Mouse (Mus musculus) midbrain, embryonic 15.5 days (tissue): ENCODE results near the gene Tdrd5. TPM values are rescaled to one million over a fixed set of nuclear protein-coding genes. Genes with fewer than 3 reads are reported as not detected.

Experiments
- ATAC-seq: fragments of 200-750 bp; cut with Nextera tagmentation; replicated peaks from 2 replicates; pipeline ENCODE4 v1.8.0; 2017; ENCODE audit warnings: moderate TSS enrichment
- H3K27ac ChIP-seq: fragments of 300-500 bp; sonication (generic); 2 replicates; pipeline ENCODE4 v1.5.1; 2015; ENCODE audit warnings: mild to moderate bottlenecking, inconsistent platforms
- H3K27me3 ChIP-seq: fragments of 300-500 bp; sonication (generic); replicated peaks from 2 replicates; pipeline ENCODE4 v1.6.1; 2015; ENCODE audit warnings: inconsistent platforms
- H3K36me3 ChIP-seq: fragments of 300-500 bp; sonication (generic); replicated peaks from 2 replicates; pipeline ENCODE4 v1.6.1; 2015; ENCODE audit warnings: inconsistent platforms
- H3K4me1 ChIP-seq: fragments of 300-500 bp; sonication (generic); 2 replicates; pipeline ENCODE4 v1.6.1; 2015; ENCODE audit warnings: inconsistent platforms
- H3K4me2 ChIP-seq: fragments of 300-500 bp; sonication (generic); 2 replicates; pipeline ENCODE4 v1.6.1; 2015; ENCODE audit warnings: inconsistent platforms, mild to moderate bottlenecking, moderate library complexity
- H3K4me3 ChIP-seq: fragments of 300-500 bp; sonication (generic); 2 replicates; pipeline ENCODE4 v1.5.1; 2015; ENCODE audit warnings: mild to moderate bottlenecking, inconsistent platforms
- H3K9ac ChIP-seq: fragments of 300-500 bp; sonication (generic); 2 replicates; pipeline ENCODE4 v1.6.1; 2015; ENCODE audit warnings: mild to moderate bottlenecking, inconsistent platforms
- H3K9me3 ChIP-seq: fragments of 300-500 bp; sonication (generic); 2 replicates; pipeline ENCODE4 v1.6.1; 2016; ENCODE audit warnings: inconsistent platforms
- whole genome bisulfite sequencing: fragments of 180-500 bp; shearing (Covaris S2); methylation state at CpG from one replicate; pipeline ENCODE4 v1.1.7; 2015; ENCODE audit warnings: mixed read lengths; 5-methylcytosine and 5-hydroxymethylcytosine counted together
- polyA plus RNA-seq: library from polyadenylated mRNA; unstranded; fragments of >200 nt; fragmentation: Nextera tagmentation; extraction: Ambion mirVana; gene quantifications from 2 replicates; pipeline ENCODE4 v1.2.1, GENCODE M21; 2015

The Tdrd5 gene
- polyA plus RNA-seq, 1 experiment from 2014 or later = 1.1 TPM

GRCm38 (mm10) chr1:156247893-156248292 lies 55.6 kb downstream of the Tdrd5 start:
- Histone ChIP-seq H3K4me1 (no peaks in the 10 kb centered on the region), H3K36me3 (no peaks in the 10 kb centered on the region), H3K4me3 (no peak overlapping the region), H3K9me3 (no peaks in the 10 kb centered on the region), H3K27me3 (no peaks in the 10 kb centered on the region), H3K9ac (no peak overlapping the region), H3K27ac (no peak overlapping the region), H3K4me2 (no peak overlapping the region)
- no peak for ATAC-seq
- 87% methylated on average over 3 of the region's 3 CpGs for WGBS

DNA sequence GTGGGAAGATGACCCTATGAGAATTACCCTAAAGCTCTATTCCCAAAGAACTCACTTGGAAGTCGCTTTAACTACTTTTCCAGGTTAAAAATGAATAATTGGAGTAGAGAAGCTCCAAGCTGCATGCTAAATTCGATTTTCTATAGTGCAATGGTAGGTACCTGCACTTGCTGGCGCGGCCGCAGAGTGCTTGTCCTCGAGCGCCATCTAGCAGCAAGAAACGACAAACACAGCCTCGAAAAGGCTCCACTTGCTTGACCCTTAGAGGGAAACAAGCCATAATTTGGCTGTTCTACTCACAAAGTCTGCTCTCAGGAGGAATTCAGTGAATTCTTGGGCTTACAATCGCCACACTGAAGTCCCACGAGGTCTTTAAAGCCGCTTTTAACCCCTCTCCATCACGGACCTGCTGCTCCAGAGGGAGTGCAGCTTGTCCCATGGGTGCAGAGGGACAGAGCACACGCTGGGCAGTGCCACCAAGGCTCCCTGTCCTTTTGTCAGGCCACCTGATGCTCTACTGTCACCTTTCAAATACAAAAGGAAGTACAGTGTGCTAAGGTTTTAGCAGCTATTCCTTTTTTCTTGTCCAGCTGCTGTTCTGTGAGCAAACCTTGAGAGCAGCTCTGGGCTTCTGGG lies 61.6 kb downstream of the Tdrd5 start:
- Histone ChIP-seq H3K4me3 (no peak overlapping the region), H3K4me2 (no peak overlapping the region), H3K27ac (no peak overlapping the region), H3K36me3 (no peaks in the 10 kb centered on the region), H3K4me1 (no peaks in the 10 kb centered on the region), H3K27me3 (no peaks in the 10 kb centered on the region), H3K9me3 (no peaks in the 10 kb centered on the region), H3K9ac (no peak overlapping the region)
- ATAC-seq = peak; percentile 72
- whole genome bisulfite sequencing = 7% methylated on average over 14 of the region's 14 CpGs

GRCm38 (mm10) chr1:156241035-156241434 lies 62.4 kb downstream of the Tdrd5 start:
- Histone ChIP-seq H3K4me3 (no peak overlapping the region), H3K9me3 (no peaks in the 10 kb centered on the region), H3K27ac (no peak overlapping the region), H3K4me1 (no peaks in the 10 kb centered on the region), H3K36me3 (no peaks in the 10 kb centered on the region), H3K4me2 (no peak overlapping the region), H3K27me3 (no peaks in the 10 kb centered on the region), H3K9ac (no peak overlapping the region)
- 0 out of 2 replicates have a peak, but pooled peaks have one; percentile 54 for ATAC-seq
- 40% methylated on average over 2 of the region's 2 CpGs for WGBS

- Histone ChIP-seq H3K9me3 (no peaks in the 10 kb centered on the region), H3K9ac (no peak overlapping the region), H3K4me2 (peak overlapping the region; percentile 17; the same call in 1 of the 2 replicates), H3K4me3 (no peak overlapping the region), H3K4me1 (peaks cover 7% of the 10 kb centered on the region; the same call in 1 of the 2 replicates), H3K36me3 (no peaks in the 10 kb centered on the region), H3K27me3 (no peaks in the 10 kb centered on the region), H3K27ac (no peak overlapping the region; the same call in 1 of the 2 replicates)
- 90% methylated on average over 6 of the region's 6 CpGs for WGBS
- peak; percentile 39; the same call in 1 of the 2 replicates for ATAC-seq
These were observed 72.3 kb downstream of the Tdrd5 start for GRCm38 (mm10) chr1:156231122-156231521.

DNA sequence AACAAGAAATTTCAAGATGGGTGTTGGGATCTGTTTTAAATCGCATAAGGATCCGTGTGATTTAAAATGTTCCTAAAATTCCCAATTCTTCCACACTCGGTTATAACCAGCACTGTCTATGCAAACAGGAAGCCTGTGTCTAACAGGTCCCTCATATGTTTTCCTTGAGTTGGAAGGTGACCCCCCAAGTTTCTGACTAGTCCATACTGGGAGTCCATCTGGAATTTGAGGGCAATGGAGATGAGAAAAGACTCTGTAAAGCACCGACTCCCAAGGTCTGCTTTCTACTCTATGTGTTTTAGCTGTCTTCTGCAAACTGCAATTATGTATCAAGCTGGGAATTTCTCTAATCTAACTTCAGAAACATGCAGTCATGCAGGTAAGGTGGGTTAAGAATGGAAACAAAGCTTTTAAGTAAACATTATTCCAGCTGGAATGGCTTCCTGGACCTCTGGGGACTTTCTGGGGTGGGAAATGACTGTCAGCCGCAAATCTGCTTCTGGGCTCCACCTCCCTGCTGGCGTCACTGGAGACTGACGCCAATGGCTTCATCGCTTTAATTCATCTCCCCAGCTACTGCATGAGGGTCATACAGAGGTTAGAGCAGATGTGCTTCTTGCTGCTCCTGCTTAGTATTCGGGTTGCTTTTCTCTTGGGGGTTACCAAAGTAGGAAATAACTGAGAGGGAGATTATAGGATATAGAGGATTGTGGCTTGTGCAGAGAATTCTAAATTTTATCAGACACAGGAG lies 73.0 kb downstream of the Tdrd5 start:
- no peaks in the 10 kb centered on the region for H3K9me3 ChIP-seq
- peak; percentile 63 for ATAC-seq
- H3K4me2 ChIP-seq = peak overlapping the region; percentile 17; the same call in 1 of the 2 replicates
- H3K4me1 ChIP-seq = peaks cover 7% of the 10 kb centered on the region; the same call in 1 of the 2 replicates
- H3K4me3 ChIP-seq = no peak overlapping the region
- H3K27ac ChIP-seq = no peak overlapping the region; the same call in 1 of the 2 replicates
- 37% methylated on average over 9 of the region's 9 CpGs for WGBS
- no peaks in the 10 kb centered on the region for H3K27me3 ChIP-seq
- no peaks in the 10 kb centered on the region for H3K36me3 ChIP-seq
- no peak overlapping the region for H3K9ac ChIP-seq

GRCm38 (mm10) chr1:156229448-156229847 lies 74.0 kb downstream of the Tdrd5 start:
- no peak overlapping the region for H3K4me2 ChIP-seq
- no peak; the same call in 1 of the 2 replicates for ATAC-seq
- no peaks in the 10 kb centered on the region for H3K9me3 ChIP-seq
- H3K27ac ChIP-seq = no peak overlapping the region
- H3K36me3 ChIP-seq = no peaks in the 10 kb centered on the region
- H3K27me3 ChIP-seq = no peaks in the 10 kb centered on the region
- peaks cover 7% of the 10 kb centered on the region; the same call in 1 of the 2 replicates for H3K4me1 ChIP-seq
- no peak overlapping the region for H3K4me3 ChIP-seq
- H3K9ac ChIP-seq = no peak overlapping the region
- 27% methylated on average over 7 of the region's 7 CpGs for WGBS

DNA sequence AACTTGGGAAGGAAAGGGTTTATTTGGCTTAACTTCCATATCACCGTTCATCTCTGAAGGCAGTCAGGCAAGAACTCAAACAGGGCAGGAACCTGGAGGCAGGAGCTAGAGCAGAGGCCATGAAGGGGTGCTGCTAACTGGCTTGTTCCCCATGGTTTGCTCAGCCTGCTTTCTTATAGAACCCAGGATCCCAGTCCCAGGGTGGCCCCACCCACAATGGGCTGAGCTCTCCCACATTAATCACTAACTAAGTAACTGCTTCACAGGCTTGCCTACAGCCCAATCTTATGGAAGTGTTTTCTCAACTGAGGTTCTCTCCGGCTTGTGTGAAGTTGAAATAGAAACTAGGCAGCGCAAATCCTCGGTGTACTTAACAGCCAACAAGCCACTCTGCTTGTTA lies 74.7 kb downstream of the Tdrd5 start:
- H3K9me3 ChIP-seq = no peaks in the 10 kb centered on the region
- H3K4me3 ChIP-seq = no peak overlapping the region

DNA sequence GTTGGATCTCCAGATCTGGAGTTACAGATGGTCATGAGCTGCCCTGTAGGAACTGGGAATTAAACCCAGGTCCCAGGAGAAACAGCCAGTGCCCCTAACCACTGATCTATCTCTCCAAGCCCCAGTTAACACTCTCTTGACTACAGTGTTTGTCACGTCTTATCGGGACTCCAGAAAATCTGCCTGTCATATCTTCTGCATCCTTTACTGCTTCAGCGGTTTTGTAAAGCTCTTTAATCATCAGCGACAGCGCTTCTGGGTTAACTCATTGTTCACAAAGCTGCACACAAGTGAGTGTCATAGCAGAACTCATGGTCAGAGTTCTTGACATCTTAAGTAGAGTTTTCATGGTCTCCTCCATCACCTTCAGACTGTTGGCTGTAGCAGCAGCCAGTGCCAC lies 76.6 kb downstream of the Tdrd5 start:
- H3K9me3 ChIP-seq = no peaks in the 10 kb centered on the region
- 64% methylated on average over 5 of the region's 5 CpGs for WGBS

More for the DNA sequence above, 74.7 kb downstream of the Tdrd5 start:
- Histone ChIP-seq H3K4me2 (no peak overlapping the region), H3K27ac (no peak overlapping the region), H3K4me1 (peaks cover 7% of the 10 kb centered on the region; the same call in 1 of the 2 replicates), H3K9ac (no peak overlapping the region), H3K27me3 (no peaks in the 10 kb centered on the region), H3K36me3 (no peaks in the 10 kb centered on the region)
- no peak for ATAC-seq
- WGBS = 85% methylated on average over 4 of the region's 4 CpGs

DNA sequence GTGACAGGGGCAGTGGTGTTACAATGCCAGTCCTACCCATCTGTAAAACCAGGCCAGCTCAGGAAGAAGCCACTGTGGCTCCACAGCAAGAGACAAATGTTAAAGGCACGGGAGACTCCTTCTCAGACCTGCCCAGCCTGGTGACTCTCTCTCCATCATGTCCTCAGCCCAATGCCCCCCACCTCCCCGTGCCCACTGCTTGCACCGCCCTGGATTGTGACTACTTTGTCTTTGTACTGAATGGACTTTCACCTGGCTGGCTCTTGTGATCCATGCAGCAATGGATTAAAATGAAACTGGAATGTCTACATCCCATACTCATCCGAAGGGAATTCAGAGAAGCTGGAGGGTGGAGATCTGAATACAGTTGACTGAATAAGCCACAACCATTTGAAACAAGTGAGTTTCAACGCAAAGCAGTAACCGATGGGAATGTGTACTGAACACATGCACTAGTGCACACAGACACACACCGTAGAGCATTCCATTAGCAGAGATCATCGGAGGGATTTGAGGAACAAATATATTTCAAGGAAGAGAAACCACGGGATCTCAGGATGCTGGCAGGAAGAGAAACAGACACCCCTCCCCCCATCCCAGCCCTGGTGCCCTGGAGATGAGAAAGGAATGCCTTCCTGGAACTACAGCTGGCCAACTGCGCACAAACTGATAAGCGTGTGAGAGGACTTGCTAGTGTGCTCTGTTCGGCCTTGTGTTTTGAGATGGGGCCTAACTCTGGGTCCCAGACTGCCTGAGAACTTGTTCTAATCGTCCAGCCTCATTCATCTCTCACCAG lies 81.1 kb downstream of the Tdrd5 start:
- H3K9me3 ChIP-seq = no peaks in the 10 kb centered on the region
- H3K4me2 ChIP-seq = no peak overlapping the region
- H3K27me3 ChIP-seq = no peaks in the 10 kb centered on the region
- H3K27ac ChIP-seq = no peak overlapping the region
- 0 out of 2 replicates have a peak, but pooled peaks have one; percentile 37 for ATAC-seq
- no peak overlapping the region for H3K9ac ChIP-seq
- H3K36me3 ChIP-seq = no peaks in the 10 kb centered on the region
- H3K4me3 ChIP-seq = no peak overlapping the region
- H3K4me1 ChIP-seq = peaks cover 11% of the 10 kb centered on the region
- WGBS = 26% methylated on average over 13 of the region's 13 CpGs

More for the DNA sequence above, 76.6 kb downstream of the Tdrd5 start:
- Histone ChIP-seq H3K4me2 (no peak overlapping the region), H3K4me1 (peaks cover 18% of the 10 kb centered on the region), H3K36me3 (no peaks in the 10 kb centered on the region), H3K9ac (no peak overlapping the region), H3K4me3 (no peak overlapping the region), H3K27me3 (no peaks in the 10 kb centered on the region), H3K27ac (no peak overlapping the region)
- no peak for ATAC-seq

DNA sequence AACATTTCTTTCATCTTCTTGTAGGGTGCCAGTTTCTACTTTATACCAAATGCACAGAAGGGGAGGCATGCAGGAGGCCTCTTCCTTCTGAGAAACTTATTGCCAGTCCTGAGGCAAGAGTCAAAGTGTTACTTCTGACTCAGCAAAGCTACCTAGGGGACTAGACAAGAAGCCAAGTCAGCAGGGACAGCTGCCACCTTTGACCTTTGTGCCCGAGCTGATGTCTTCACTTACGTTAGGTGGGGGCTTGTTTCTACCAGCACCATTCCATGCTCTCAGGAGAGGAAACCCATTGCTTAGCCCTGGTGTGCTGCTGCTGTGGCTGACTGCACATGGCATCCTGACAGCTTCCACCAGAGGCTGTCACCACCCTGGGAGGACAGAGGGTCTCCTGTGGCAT lies 82.1 kb downstream of the Tdrd5 start:
- peaks cover 11% of the 10 kb centered on the region for H3K4me1 ChIP-seq
- H3K9ac ChIP-seq = no peak overlapping the region
- H3K36me3 ChIP-seq = no peaks in the 10 kb centered on the region
- no peak overlapping the region for H3K4me2 ChIP-seq
- H3K27me3 ChIP-seq = no peaks in the 10 kb centered on the region
- WGBS = 41% methylated on average over 2 of the region's 2 CpGs
- no peaks in the 10 kb centered on the region for H3K9me3 ChIP-seq
- H3K4me3 ChIP-seq = no peak overlapping the region
- H3K27ac ChIP-seq = no peak overlapping the region
- no peak for ATAC-seq

DNA sequence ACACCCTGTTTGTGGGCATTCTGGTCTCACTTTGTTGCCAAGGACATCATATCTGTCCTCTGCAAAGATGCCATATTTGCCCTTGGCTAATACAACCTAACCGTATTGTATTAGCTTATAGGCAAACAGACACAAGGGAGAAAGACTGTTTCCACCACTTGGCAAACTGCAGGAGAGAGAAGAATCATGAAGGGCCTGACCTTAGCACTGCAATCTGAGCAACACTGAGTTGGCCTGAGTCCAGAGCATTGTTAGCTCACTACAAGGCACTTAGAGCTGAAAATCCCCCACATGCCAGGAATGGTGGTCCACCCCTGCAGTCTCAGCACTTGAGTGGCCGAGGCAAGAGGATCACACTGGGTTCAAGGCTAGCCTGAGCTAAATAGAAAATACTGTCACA lies 84.9 kb downstream of the Tdrd5 start:
- H3K27me3 ChIP-seq = no peaks in the 10 kb centered on the region
- no peaks in the 10 kb centered on the region for H3K9me3 ChIP-seq
- ATAC-seq = no peak
- no peak overlapping the region for H3K9ac ChIP-seq
- no peak overlapping the region for H3K4me3 ChIP-seq
- H3K27ac ChIP-seq = no peak overlapping the region
- WGBS = 83% methylated on average over 2 of the region's 2 CpGs
- H3K36me3 ChIP-seq = no peaks in the 10 kb centered on the region
- H3K4me1 ChIP-seq = peaks cover 11% of the 10 kb centered on the region
- H3K4me2 ChIP-seq = no peak overlapping the region

GRCm38 (mm10) chr1:156217941-156218340 lies 85.5 kb downstream of the Tdrd5 start:
- no peak for ATAC-seq

More at GRCm38 (mm10) chr1:156217941-156218340, 85.5 kb downstream of the Tdrd5 start:
- H3K4me3 ChIP-seq = no peak overlapping the region
- H3K27me3 ChIP-seq = no peaks in the 10 kb centered on the region
- H3K9me3 ChIP-seq = no peaks in the 10 kb centered on the region
- no peak overlapping the region for H3K9ac ChIP-seq
- 80% methylated on average over 8 of the region's 8 CpGs for WGBS
- no peak overlapping the region for H3K27ac ChIP-seq
- H3K4me2 ChIP-seq = no peak overlapping the region
- H3K36me3 ChIP-seq = no peaks in the 10 kb centered on the region
- H3K4me1 ChIP-seq = peaks cover 10% of the 10 kb centered on the region
